In the genomic region with DNA sequence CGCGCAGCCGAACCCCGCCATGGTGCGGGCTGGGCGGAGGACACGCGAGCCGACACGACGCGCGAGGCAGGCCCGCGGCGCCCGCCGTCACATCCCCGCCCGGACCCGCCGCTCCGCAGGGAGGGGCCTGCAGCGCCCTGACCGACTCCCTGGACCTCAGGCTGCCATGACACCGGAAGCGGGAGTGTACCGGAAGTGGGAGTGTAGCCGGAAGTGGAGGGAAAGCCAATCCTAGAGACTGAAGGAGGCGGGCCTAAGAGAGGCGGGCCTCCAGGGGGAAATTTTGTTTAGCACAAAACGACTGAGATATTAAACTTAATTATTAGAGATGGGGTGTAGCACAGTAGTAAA, we compare ENCODE assay signal across 9 mouse cellular contexts. TPM values are rescaled to one million over a fixed set of nuclear protein-coding genes. Genes with fewer than 3 reads are reported as not detected.
A peak's percentile ranks its signal among the peaks of the same experiment; 100 is the strongest.
DNase-seq lines count a peak whose midpoint lies in the region; ATAC-seq and TF ChIP-seq lines count a peak whose summit lies in the region.
"Had no signal": no experiment of that assay in that cellular context is flagged by ENCODE, and none has a peak within 500 bp of the region (broad histone marks: within the 10 kb centered on the region; RNA-seq: fewer than 3 reads in every experiment).

No protein-coding gene starts in this region.

- peak overlapping the region; percentile 63 for H3K4me3 ChIP-seq in heart, embryonic 13.5 days
- peak overlapping the region; percentile 60 for H3K4me3 ChIP-seq in kidney, postnatal 0 days (replicated peaks; ENCODE audit: low read depth, low read length)
- peak overlapping the region; percentile 93 for H3K4me3 ChIP-seq in liver, adult 2 months (ENCODE audit: insufficient read depth, low read depth, low read length)

- WGBS in heart, embryonic 13.5 days: 10% methylated on average over 32 of the region's 32 CpGs
- 12% methylated on average over 32 of the region's 32 CpGs for WGBS in kidney, postnatal 0 days
- 15% methylated on average over 22 of the region's 32 CpGs for WGBS in liver, adult 2 months

- H3K36me3 ChIP-seq in heart, embryonic 13.5 days: no peaks in the 10 kb centered on the region
- no peaks in the 10 kb centered on the region for H3K36me3 ChIP-seq in kidney, postnatal 0 days (ENCODE audit: insufficient read depth, low read length)
- H3K36me3 ChIP-seq in liver, adult 2 months (ENCODE audit: control insufficient read depth, insufficient read depth, low read length): no peaks in the 10 kb centered on the region

- H3K4me1 ChIP-seq in heart, embryonic 13.5 days: no peaks in the 10 kb centered on the region
- H3K4me1 ChIP-seq in kidney, postnatal 0 days (replicated peaks; ENCODE audit: insufficient read depth, low read length): no peaks in the 10 kb centered on the region
- H3K4me1 ChIP-seq in liver, adult 2 months (ENCODE audit: control insufficient read depth, insufficient read depth, low read length): no peaks in the 10 kb centered on the region

- peak overlapping the region; percentile 78 for H3K4me2 ChIP-seq in heart, embryonic 13.5 days
- H3K4me2 ChIP-seq in kidney, postnatal 0 days (ENCODE audit: low read length): peak overlapping the region; percentile 68

- H3K27me3 ChIP-seq in heart, embryonic 13.5 days (replicated peaks): no peaks in the 10 kb centered on the region; the same call in none of the 2 replicates
- no peaks in the 10 kb centered on the region for H3K27me3 ChIP-seq in kidney, postnatal 0 days (ENCODE audit: insufficient read depth, low read length)
- H3K27me3 ChIP-seq in liver, adult 2 months (ENCODE audit: control insufficient read depth, insufficient read depth, low read length): no peaks in the 10 kb centered on the region

- H3K79me2 ChIP-seq in liver, adult 2 months (ENCODE audit: control insufficient read depth, insufficient read depth, low read length): no peaks in the 10 kb centered on the region

- H3K9ac ChIP-seq in heart, embryonic 13.5 days: peak overlapping the region; percentile 84
- peak overlapping the region; percentile 83 for H3K9ac ChIP-seq in kidney, postnatal 0 days (ENCODE audit: low read depth, low read length)
- H3K9ac ChIP-seq in liver, adult 2 months (ENCODE audit: low read depth, low read length): peak overlapping the region; percentile 94

- no peak overlapping the region for H3K27ac ChIP-seq in heart, embryonic 13.5 days (replicated peaks)
- H3K27ac ChIP-seq in kidney, postnatal 0 days: peak overlapping the region; percentile 36; the same call in 1 of the 2 replicates
- peak overlapping the region; percentile 51 for H3K27ac ChIP-seq in liver, adult 2 months (replicated peaks; ENCODE audit: insufficient read depth, low read depth, low read length)

- no peak; the same call in 1 of the 2 replicates for ATAC-seq in heart, embryonic 13.5 days (ENCODE audit: extremely low read depth, insufficient number of reproducible peaks, low FRiP score, low TSS enrichment)
- ATAC-seq in kidney, postnatal 0 days (replicated peaks; ENCODE audit: low FRiP score, low read depth): peak; percentile 97
- peak; percentile 100 for ATAC-seq in monocyte, adult 5-6 weeks (replicated peaks; ENCODE audit: insufficient number of reproducible peaks, low FRiP score, low TSS enrichment, poor library complexity, severe bottlenecking)

- TF ChIP-seq CTCF in kidney, postnatal 0 days (IDR thresholded peaks at IDR 0.05; ENCODE audit: low read depth): no peak
- no peak for TF ChIP-seq CTCF in liver, adult 2 months (IDR thresholded peaks at IDR 0.05; ENCODE audit: low read depth, low read length)

- 0 out of 2 replicates have a peak, but pooled peaks have one; percentile 46 for TF ChIP-seq POLR2A in liver, adult 2 months (IDR thresholded peaks at IDR 0.05; ENCODE audit: extremely low read depth, insufficient read depth, low read length)

- peak; percentile 85 for DNase-seq in CD4-positive helper T cell, adult 2 months (ENCODE audit: low read depth, low spot score)
- peak; percentile 45 for DNase-seq in c-Kit-positive CD71-negative TER-119-negative erythroid progenitor cells, embryonic 14.5 days (ENCODE audit: low read depth)
- DNase-seq in fibroblast of lung, adult 2 months (ENCODE audit: low read depth): peak; percentile 70
- peak; percentile 94 for DNase-seq in kidney, postnatal 0 days (ENCODE audit: low spot score)
- peak; percentile 84 for DNase-seq in liver, adult 2 months (ENCODE audit: extremely low read depth, low read depth, low spot score)
- DNase-seq in spleen, postnatal 36 days (ENCODE audit: low spot score in 2 of 2): peak; percentile 75 to 80

- no peaks in the 10 kb centered on the region for H3K9me3 ChIP-seq in heart, embryonic 13.5 days
- H3K9me3 ChIP-seq in kidney, postnatal 0 days (replicated peaks; ENCODE audit: low read length): no peaks in the 10 kb centered on the region

RNA-seq across cellular contexts. Expression of a gene that starts 21.6 kb away (rescaled TPM):
- 0.05 TPM in 1 of 2 replicates, not detected in the other for polyA plus RNA-seq in heart, embryonic 13.5 days (2015; fragmentation: Nextera tagmentation; extraction: Ambion mirVana)
- polyA plus RNA-seq in kidney, postnatal 0 days (2015; fragmentation: Nextera tagmentation; extraction: Ambion mirVana): 0.17 and 0.20 TPM in 2 replicates
- not detected in 2 replicates for total RNA-seq in liver, adult 2 months (2014; rRNA removed)
- polyA plus RNA-seq in liver, adult 2 months (2012; rRNA removed): 0.06 TPM in 1 of 2 replicates, not detected in the other
- total RNA-seq in monocyte, adult 5-6 weeks (2017): 56.6 to 68.4 TPM (median 66.9 TPM) in 3 replicates
- total RNA-seq: MEL had no signal

RNA-seq across cellular contexts. Expression of a gene that starts 23.0 kb away (rescaled TPM):
- not detected in 2 replicates for polyA plus RNA-seq in heart, embryonic 13.5 days (2015; fragmentation: Nextera tagmentation; extraction: Ambion mirVana)
- polyA plus RNA-seq in kidney, postnatal 0 days (2015; fragmentation: Nextera tagmentation; extraction: Ambion mirVana): not detected in 2 replicates
- not detected in 2 replicates for total RNA-seq in liver, adult 2 months (2014; rRNA removed)
- polyA plus RNA-seq in liver, adult 2 months (2012; rRNA removed): not detected in 2 replicates
- total RNA-seq in monocyte, adult 5-6 weeks (2017): 0.58 to 0.85 TPM in 2 of 3 replicates, not detected in the other
- total RNA-seq: MEL had no signal

RNA-seq across cellular contexts. Expression of a gene that starts 40.3 kb away (rescaled TPM):
- polyA plus RNA-seq in heart, embryonic 13.5 days (2015; fragmentation: Nextera tagmentation; extraction: Ambion mirVana): 5.1 and 5.2 TPM in 2 replicates
- polyA plus RNA-seq in kidney, postnatal 0 days (2015; fragmentation: Nextera tagmentation; extraction: Ambion mirVana): 6.6 and 7.0 TPM in 2 replicates
- 25.4 and 26.7 TPM in 2 replicates for total RNA-seq in liver, adult 2 months (2014; rRNA removed)
- polyA plus RNA-seq in liver, adult 2 months (2012; rRNA removed): 7.5 and 8.7 TPM in 2 replicates
- total RNA-seq in monocyte, adult 5-6 weeks (2017): 63.3 to 98.2 TPM (median 65.8 TPM) in 3 replicates

RNA-seq across cellular contexts. Expression of a gene that starts 50.6 kb away (rescaled TPM):
- polyA plus RNA-seq in heart, embryonic 13.5 days (2015; fragmentation: Nextera tagmentation; extraction: Ambion mirVana): 4.8 and 5.6 TPM in 2 replicates
- polyA plus RNA-seq in kidney, postnatal 0 days (2015; fragmentation: Nextera tagmentation; extraction: Ambion mirVana): 5.6 and 6.1 TPM in 2 replicates
- total RNA-seq in liver, adult 2 months (2014; rRNA removed): 1.0 and 1.2 TPM in 2 replicates
- polyA plus RNA-seq in liver, adult 2 months (2012; rRNA removed): 2.6 and 2.9 TPM in 2 replicates
- total RNA-seq in monocyte, adult 5-6 weeks (2017): 0.11 to 1.7 TPM (median 0.38 TPM) in 3 replicates

RNA-seq across cellular contexts. Expression of a gene that starts 53.1 kb away (rescaled TPM):
- polyA plus RNA-seq in heart, embryonic 13.5 days (2015; fragmentation: Nextera tagmentation; extraction: Ambion mirVana): 1.1 and 1.7 TPM in 2 replicates
- 0.62 and 1.0 TPM in 2 replicates for polyA plus RNA-seq in kidney, postnatal 0 days (2015; fragmentation: Nextera tagmentation; extraction: Ambion mirVana)
- total RNA-seq in liver, adult 2 months (2014; rRNA removed): not detected in 2 replicates
- polyA plus RNA-seq in liver, adult 2 months (2012; rRNA removed): not detected in 2 replicates
- not detected in 3 replicates for total RNA-seq in monocyte, adult 5-6 weeks (2017)
- total RNA-seq: MEL had no signal
